Mouse (Mus musculus): ENCODE measurements around the gene Shank2.

DNA sequence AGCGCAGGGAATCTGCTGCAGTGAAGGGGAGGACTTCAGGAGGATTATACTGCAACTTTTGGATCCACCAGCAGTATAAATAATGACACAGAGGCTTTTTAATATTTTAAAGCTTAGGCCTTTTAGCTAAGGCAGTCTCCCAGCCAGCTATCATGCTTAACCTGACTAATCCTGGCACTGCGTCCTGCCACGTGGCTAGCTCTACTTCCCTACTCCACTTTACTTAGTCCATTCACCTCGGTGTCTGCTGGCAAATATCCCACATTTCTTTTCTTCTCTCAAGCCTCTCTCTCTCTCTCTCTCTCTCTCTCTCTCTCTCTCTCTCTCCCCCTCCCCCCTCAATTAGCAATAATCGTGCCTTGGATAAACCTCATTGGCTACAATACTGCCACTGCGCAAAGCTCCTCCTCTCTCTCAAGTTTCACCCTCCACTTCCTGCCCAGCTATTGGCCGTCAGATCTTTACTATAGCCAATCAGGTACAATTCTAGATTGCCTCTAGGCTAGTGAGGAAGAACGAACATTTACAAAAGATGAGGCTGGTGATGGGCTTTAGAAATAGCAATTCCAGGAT is 253.0 kb downstream of the Shank2 start:
- TF ChIP-seq CTCF (IDR thresholded peaks at IDR 0.05) (no peak), EP300 (IDR thresholded peaks at IDR 0.05) (no peak)

All from lung, postnatal 0 days (tissue).